Mouse (Mus musculus) liver, postnatal 0 days (tissue): ENCODE data around the gene Sema5b. TPM values are rescaled to one million over a fixed set of nuclear protein-coding genes. Genes with fewer than 3 reads are reported as not detected.

Source experiments
- ATAC-seq: fragments of 200-750 bp; cut with Nextera tagmentation; 2 replicates; pipeline ENCODE4 v1.8.0; 2017; ENCODE audit warnings: mild to moderate bottlenecking, moderate library complexity
- DNase-seq: peaks from one replicate; pipeline ENCODE4 v3.0.0-alpha.2; 2016
- H3K27ac ChIP-seq: fragments of 300-500 bp; sonication (generic); 2 replicates; pipeline ENCODE4 v1.5.1; 2014; ENCODE audit warnings: antibody characterized with exemption, moderate library complexity, mild to moderate bottlenecking, low read depth
- H3K27me3 ChIP-seq: fragments of 300-500 bp; sonication (generic); 2 replicates; pipeline ENCODE4 v1.6.1; 2014; ENCODE audit warnings: low read length, control low read depth, mixed read lengths; ENCODE audit not compliant: insufficient read depth
- H3K36me3 ChIP-seq: fragments of 300-500 bp; sonication (generic); replicated peaks from 2 replicates; pipeline ENCODE4 v1.6.1; 2014; ENCODE audit warnings: mild to moderate bottlenecking, control low read depth, low read length, moderate library complexity, mixed read lengths; ENCODE audit not compliant: insufficient read depth
- H3K4me1 ChIP-seq: fragments of 300-500 bp; sonication (generic); 2 replicates; pipeline ENCODE4 v1.6.1; 2014; ENCODE audit warnings: antibody characterized with exemption, mild to moderate bottlenecking, control low read depth; ENCODE audit not compliant: insufficient read depth
- H3K4me2 ChIP-seq: fragments of 300-500 bp; sonication (generic); 2 replicates; pipeline ENCODE4 v1.6.1; 2014; ENCODE audit warnings: low read depth, mild to moderate bottlenecking, low read length, moderate library complexity, mixed read lengths
- H3K4me3 ChIP-seq: fragments of 300-500 bp; sonication (generic); 2 replicates; pipeline ENCODE4 v1.5.1; 2014; ENCODE audit warnings: low read depth, low read length
- H3K9ac ChIP-seq: fragments of 300-500 bp; sonication (generic); replicated peaks from 2 replicates; pipeline ENCODE4 v1.6.1; 2014; ENCODE audit warnings: mild to moderate bottlenecking, moderate library complexity
- H3K9me3 ChIP-seq: fragments of 300-500 bp; sonication (generic); 2 replicates; pipeline ENCODE4 v1.6.1; 2016; ENCODE audit warnings: mild to moderate bottlenecking, control low read depth, low read length, mixed read lengths
- CTCF ChIP-seq: sonication (generic); IDR thresholded peaks from 2 replicates; pipeline ENCODE4 v1.5.1; 2016; ENCODE audit warnings: antibody characterized with exemption, low read depth
- EP300 ChIP-seq: IDR thresholded peaks from 2 replicates; pipeline ENCODE4 v1.6.1; 2016; ENCODE audit warnings: antibody characterized with exemption, low read depth, mild to moderate bottlenecking
- whole genome bisulfite sequencing: fragments of 180-500 bp; shearing (Covaris S2); extraction: QIAGEN DNeasy Blood & Tissue Kit; methylation state at CpG from one replicate; pipeline ENCODE4 v1.1.7; 2014; ENCODE audit not compliant: insufficient replicate concordance; 5-methylcytosine and 5-hydroxymethylcytosine counted together
- polyA plus RNA-seq: library from polyadenylated mRNA; unstranded; fragments of >200 nt; fragmentation: Nextera tagmentation; extraction: Ambion mirVana; gene quantifications from 2 replicates; pipeline ENCODE4 v1.2.1, GENCODE M21; 2015

Sema5b gene
- polyA plus RNA-seq, 1 experiment from 2014 or later, result 0.11 TPM

GRCm38 (mm10) chr16:35596241-35596640 lies 55.3 kb downstream of the Sema5b start:
- Histone ChIP-seq H3K27ac (no peak overlapping the region), H3K9ac (no peak overlapping the region), H3K4me3 (no peak overlapping the region), H3K9me3 (peaks cover 4% of the 10 kb centered on the region; the same call in 1 of the 2 replicates), H3K36me3 (no peaks in the 10 kb centered on the region), H3K27me3 (no peaks in the 10 kb centered on the region), H3K4me2 (no peak overlapping the region), H3K4me1 (no peaks in the 10 kb centered on the region)
- WGBS, result 50% methylated on average over 6 of the region's 6 CpGs
- ATAC-seq (no peak), DNase-seq (no peak)
- no peak for TF ChIP-seq CTCF

- Histone ChIP-seq H3K36me3 (no peaks in the 10 kb centered on the region), H3K4me3 (no peak overlapping the region)
Observed at GRCm38 (mm10) chr16:35596661-35597350, 55.9 kb downstream of the Sema5b start.

GRCm38 (mm10) chr16:35597991-35598390 lies 57.0 kb downstream of the Sema5b start:
- Histone ChIP-seq H3K27me3 (no peaks in the 10 kb centered on the region), H3K9ac (no peak overlapping the region), H3K27ac (no peak overlapping the region), H3K36me3 (no peaks in the 10 kb centered on the region), H3K4me3 (no peak overlapping the region), H3K4me2 (no peak overlapping the region), H3K9me3 (peaks cover 4% of the 10 kb centered on the region; the same call in 1 of the 2 replicates), H3K4me1 (no peaks in the 10 kb centered on the region)
- ATAC-seq, result no peak
- TF ChIP-seq EP300 (no peak), CTCF (no peak)
- WGBS, result 23% methylated on average over 6 of the region's 6 CpGs
- no peak for DNase-seq

More at GRCm38 (mm10) chr16:35596661-35597350, 55.9 kb downstream of the Sema5b start:
- TF ChIP-seq EP300, result no peak
- no peak for TF ChIP-seq CTCF
- Histone ChIP-seq H3K27me3 (no peaks in the 10 kb centered on the region), H3K9me3 (peaks cover 4% of the 10 kb centered on the region; the same call in 1 of the 2 replicates), H3K4me1 (no peaks in the 10 kb centered on the region), H3K27ac (no peak overlapping the region), H3K4me2 (no peak overlapping the region), H3K9ac (no peak overlapping the region)
- WGBS, result 67% methylated on average over 8 of the region's 8 CpGs
- ATAC-seq (no peak), DNase-seq (no peak)

- ATAC-seq (no peak), DNase-seq (no peak)
- no peak overlapping the region for H3K9ac ChIP-seq
- no peaks in the 10 kb centered on the region for H3K4me1 ChIP-seq
- no peaks in the 10 kb centered on the region for H3K9me3 ChIP-seq
- H3K4me3 ChIP-seq, result no peak overlapping the region
- no peak overlapping the region for H3K4me2 ChIP-seq
- TF ChIP-seq EP300 (no peak), CTCF (no peak)
- H3K27me3 ChIP-seq, result no peaks in the 10 kb centered on the region
- no peak overlapping the region for H3K27ac ChIP-seq
- H3K36me3 ChIP-seq, result no peaks in the 10 kb centered on the region
- WGBS, result 60% methylated on average over 5 of the region's 5 CpGs
Observed at GRCm38 (mm10) chr16:35598802-35599201, 57.9 kb downstream of the Sema5b start.

GRCm38 (mm10) chr16:35600282-35600681 lies 59.3 kb downstream of the Sema5b start:
- no peak overlapping the region for H3K9ac ChIP-seq
- WGBS, result 66% methylated on average over 5 of the region's 5 CpGs
- TF ChIP-seq CTCF (no peak), EP300 (no peak)
- no peaks in the 10 kb centered on the region for H3K36me3 ChIP-seq
- H3K4me1 ChIP-seq, result no peaks in the 10 kb centered on the region
- no peak overlapping the region for H3K4me2 ChIP-seq
- no peak overlapping the region for H3K4me3 ChIP-seq
- DNase-seq (no peak), ATAC-seq (no peak)
- no peak overlapping the region for H3K27ac ChIP-seq
- no peaks in the 10 kb centered on the region for H3K9me3 ChIP-seq
- H3K27me3 ChIP-seq, result 0 out of 2 replicates have a peak, but pooled peaks cover 3% of the 10 kb centered on the region

- H3K9ac ChIP-seq, result no peak overlapping the region
- WGBS, result 74% methylated on average over 6 of the region's 6 CpGs
- DNase-seq (no peak), ATAC-seq (no peak)
- H3K9me3 ChIP-seq, result no peaks in the 10 kb centered on the region
- no peaks in the 10 kb centered on the region for H3K4me1 ChIP-seq
- TF ChIP-seq EP300 (no peak), CTCF (no peak)
- no peak overlapping the region for H3K27ac ChIP-seq
- no peak overlapping the region for H3K4me2 ChIP-seq
- 0 out of 2 replicates have a peak, but pooled peaks cover 3% of the 10 kb centered on the region for H3K27me3 ChIP-seq
- H3K36me3 ChIP-seq, result no peaks in the 10 kb centered on the region
- H3K4me3 ChIP-seq, result no peak overlapping the region
Observed at GRCm38 (mm10) chr16:35601426-35601825, 60.5 kb downstream of the Sema5b start.
